Mouse (Mus musculus): ENCODE data around the gene Fut8. TPM values are rescaled to one million over a fixed set of nuclear protein-coding genes. Genes with fewer than 3 reads are reported as not detected.

Gene Fut8
- polyA plus RNA-seq, 1 experiment from 2014 or later = 19.6 TPM

DNA sequence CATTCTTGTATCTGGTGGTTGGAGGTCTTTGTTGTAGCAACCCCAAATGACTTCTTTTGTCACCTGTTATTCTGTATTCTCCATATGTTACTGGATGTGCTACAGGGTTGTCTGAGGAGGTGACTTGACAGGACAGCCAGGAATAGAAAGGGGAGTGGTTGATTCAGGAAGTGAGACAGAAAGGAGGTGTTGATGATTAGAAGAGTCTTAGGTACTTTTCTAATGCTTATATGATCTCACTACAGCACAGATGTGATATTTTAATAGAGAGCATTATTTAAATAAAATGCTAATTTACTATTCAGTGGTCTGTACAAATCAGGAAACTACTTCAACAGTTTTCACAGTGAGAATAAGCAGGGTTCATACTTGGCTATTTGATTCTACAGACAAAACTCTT lies 71.6 kb downstream of the Fut8 start:
- peaks cover 3% of the 10 kb centered on the region for H3K4me1 ChIP-seq (ENCODE audit: control insufficient read depth, insufficient read depth, low read length)
- H3K4me2 ChIP-seq (ENCODE audit: low read depth, low read length) = no peak overlapping the region
- no peaks in the 10 kb centered on the region for H3K27me3 ChIP-seq (ENCODE audit: control insufficient read depth, insufficient read depth, low read length)
- no peaks in the 10 kb centered on the region for H3K36me3 ChIP-seq (ENCODE audit: control insufficient read depth, insufficient read depth)
- no peaks in the 10 kb centered on the region for H3K9me3 ChIP-seq (replicated peaks; ENCODE audit: control insufficient read depth, low read length)
- H3K27ac ChIP-seq (ENCODE audit: low read length) = no peak overlapping the region
- H3K4me3 ChIP-seq (ENCODE audit: low read length) = no peak overlapping the region
- no peak overlapping the region for H3K9ac ChIP-seq (ENCODE audit: low read length)
- ATAC-seq (replicated peaks; ENCODE audit: extremely low read depth, insufficient read depth, low FRiP score) = no peak

DNA sequence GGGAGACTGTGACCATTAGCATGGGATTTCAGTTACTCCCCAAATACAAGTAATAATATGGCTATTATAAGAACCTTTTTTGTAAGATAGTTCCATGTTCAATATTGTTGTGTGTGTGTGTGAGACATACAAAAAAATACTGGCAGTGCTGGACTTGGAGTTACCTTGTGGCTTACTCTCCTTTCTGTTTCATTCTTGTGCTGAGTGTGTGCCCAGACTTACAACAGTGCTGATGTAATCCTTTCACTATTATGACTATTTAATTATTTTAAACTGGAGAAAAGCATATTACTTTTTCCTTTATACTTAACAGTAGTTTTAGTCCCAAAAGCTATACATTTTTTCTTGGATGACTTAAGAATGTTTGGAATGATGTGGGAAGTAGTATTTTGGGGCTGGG lies 75.6 kb downstream of the Fut8 start:
- ATAC-seq (replicated peaks; ENCODE audit: extremely low read depth, insufficient read depth, low FRiP score) = no peak
- Histone ChIP-seq H3K36me3 (ENCODE audit: control insufficient read depth, insufficient read depth) (no peaks in the 10 kb centered on the region), H3K27ac (ENCODE audit: low read length) (no peak overlapping the region), H3K9ac (ENCODE audit: low read length) (no peak overlapping the region), H3K4me2 (ENCODE audit: low read depth, low read length) (no peak overlapping the region), H3K4me3 (ENCODE audit: low read length) (no peak overlapping the region), H3K4me1 (ENCODE audit: control insufficient read depth, insufficient read depth, low read length) (peaks cover 3% of the 10 kb centered on the region; the same call in 1 of the 2 replicates), H3K27me3 (ENCODE audit: control insufficient read depth, insufficient read depth, low read length) (no peaks in the 10 kb centered on the region), H3K9me3 (replicated peaks; ENCODE audit: control insufficient read depth, low read length) (no peaks in the 10 kb centered on the region)

DNA sequence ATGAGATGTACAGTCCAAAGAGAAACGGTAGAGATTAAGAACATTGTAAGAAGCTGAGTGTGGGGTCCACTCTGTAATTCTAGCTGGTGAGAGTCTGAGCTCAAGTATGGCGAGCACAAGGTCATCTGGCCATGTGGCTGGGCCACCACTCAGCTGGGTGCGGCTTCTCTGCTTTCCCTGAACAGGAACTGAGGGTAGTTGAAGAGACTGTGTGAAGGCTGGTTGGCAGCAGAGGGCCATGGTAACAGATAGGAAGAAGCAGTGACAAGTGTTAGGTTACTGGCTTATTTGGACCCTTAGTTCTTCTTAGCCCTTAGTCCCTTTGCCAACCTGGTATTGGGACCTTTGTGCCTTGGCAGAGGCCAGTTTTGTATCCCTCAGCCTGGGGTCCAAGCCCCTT lies 86.2 kb downstream of the Fut8 start:
- Histone ChIP-seq H3K9me3 (replicated peaks; ENCODE audit: control insufficient read depth, low read length) (no peaks in the 10 kb centered on the region), H3K4me2 (ENCODE audit: low read depth, low read length) (no peak overlapping the region), H3K27ac (ENCODE audit: low read length) (no peak overlapping the region), H3K4me1 (ENCODE audit: control insufficient read depth, insufficient read depth, low read length) (no peaks in the 10 kb centered on the region), H3K4me3 (ENCODE audit: low read length) (no peak overlapping the region), H3K27me3 (ENCODE audit: control insufficient read depth, insufficient read depth, low read length) (no peaks in the 10 kb centered on the region), H3K9ac (ENCODE audit: low read length) (no peak overlapping the region), H3K36me3 (ENCODE audit: control insufficient read depth, insufficient read depth) (no peaks in the 10 kb centered on the region)
- ATAC-seq (replicated peaks; ENCODE audit: extremely low read depth, insufficient read depth, low FRiP score) = no peak
- 50% methylated on average over 3 of the region's 3 CpGs for WGBS

DNA sequence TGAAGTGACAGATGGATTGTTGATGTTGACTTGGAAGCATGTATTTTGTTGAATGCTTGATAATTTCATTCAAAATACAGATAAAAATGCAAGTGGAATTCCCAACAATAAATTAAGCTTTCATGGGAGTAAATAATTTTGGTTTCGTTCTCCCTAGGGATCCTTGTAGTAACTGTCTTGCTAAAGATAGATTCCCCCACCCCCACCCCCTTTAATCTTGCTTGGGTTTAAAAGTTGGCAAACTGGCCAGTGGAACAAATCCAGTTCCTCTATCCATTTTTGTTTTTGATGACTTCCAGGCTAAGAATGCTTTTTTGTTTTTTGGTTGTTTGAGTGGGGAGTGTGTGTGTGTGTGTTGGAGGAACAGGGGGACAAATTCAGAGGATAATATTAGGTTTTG lies 108.6 kb downstream of the Fut8 start:
- Histone ChIP-seq H3K9ac (ENCODE audit: low read length) (no peak overlapping the region), H3K27ac (ENCODE audit: low read length) (no peak overlapping the region), H3K9me3 (replicated peaks; ENCODE audit: control insufficient read depth, low read length) (no peaks in the 10 kb centered on the region), H3K36me3 (ENCODE audit: control insufficient read depth, insufficient read depth) (no peaks in the 10 kb centered on the region), H3K4me3 (ENCODE audit: low read length) (no peak overlapping the region), H3K4me1 (ENCODE audit: control insufficient read depth, insufficient read depth, low read length) (no peaks in the 10 kb centered on the region), H3K4me2 (ENCODE audit: low read depth, low read length) (no peak overlapping the region), H3K27me3 (ENCODE audit: control insufficient read depth, insufficient read depth, low read length) (no peaks in the 10 kb centered on the region)
- no peak for ATAC-seq (replicated peaks; ENCODE audit: extremely low read depth, insufficient read depth, low FRiP score)
- 54% methylated on average over 1 of the region's 1 CpGs for WGBS

DNA sequence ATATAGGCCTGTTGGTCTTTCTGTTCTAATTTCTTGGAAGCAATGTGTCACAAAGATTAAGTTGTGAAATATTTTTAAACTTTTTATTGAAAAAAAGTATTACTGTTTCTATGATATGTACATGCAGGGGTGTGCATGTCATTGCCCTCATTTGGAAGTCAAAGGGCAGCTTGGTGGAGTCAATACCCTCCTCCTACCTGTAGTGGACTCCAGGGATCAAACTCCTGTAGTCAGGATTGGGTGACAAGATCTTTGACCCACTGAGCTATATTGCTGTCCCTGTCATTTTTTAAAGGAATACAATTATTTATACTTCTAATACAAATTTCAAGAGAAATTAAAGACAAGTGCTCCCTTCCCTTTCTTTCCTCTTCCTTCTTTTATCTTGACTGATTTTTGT lies 111.6 kb downstream of the Fut8 start:
- H3K9me3 ChIP-seq (replicated peaks; ENCODE audit: control insufficient read depth, low read length) = no peaks in the 10 kb centered on the region
- no peak for ATAC-seq (replicated peaks; ENCODE audit: extremely low read depth, insufficient read depth, low FRiP score)
- H3K4me1 ChIP-seq (ENCODE audit: control insufficient read depth, insufficient read depth, low read length) = no peaks in the 10 kb centered on the region
- no peaks in the 10 kb centered on the region for H3K27me3 ChIP-seq (ENCODE audit: control insufficient read depth, insufficient read depth, low read length)
- no peak overlapping the region for H3K4me3 ChIP-seq (ENCODE audit: low read length)
- no peak overlapping the region for H3K27ac ChIP-seq (ENCODE audit: low read length)
- no peak overlapping the region for H3K4me2 ChIP-seq (ENCODE audit: low read depth, low read length)
- H3K9ac ChIP-seq (ENCODE audit: low read length) = no peak overlapping the region
- H3K36me3 ChIP-seq (ENCODE audit: control insufficient read depth, insufficient read depth) = no peaks in the 10 kb centered on the region

DNA sequence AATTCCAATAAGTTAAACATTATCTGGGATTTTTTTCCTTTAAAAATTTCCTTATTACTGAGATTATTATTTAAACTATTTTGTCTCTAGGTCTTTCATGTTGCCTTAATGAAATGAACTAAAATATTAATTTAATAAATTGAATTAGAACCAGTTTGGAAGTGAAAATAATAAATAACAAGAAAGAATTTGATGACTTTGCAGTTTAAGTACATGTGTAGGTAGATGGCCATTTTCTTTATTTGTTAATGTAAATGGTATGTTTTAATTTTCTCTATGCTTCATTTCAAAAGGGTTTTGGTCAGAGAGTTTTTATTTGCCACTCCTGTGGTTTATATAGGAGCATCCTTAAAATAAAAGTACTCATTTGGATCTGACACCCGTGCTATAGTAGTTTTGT lies 177.8 kb downstream of the Fut8 start:
- no peaks in the 10 kb centered on the region for H3K9me3 ChIP-seq (replicated peaks; ENCODE audit: control insufficient read depth, low read length)
- WGBS = 100% methylated on average over 1 of the region's 1 CpGs
- H3K27ac ChIP-seq (ENCODE audit: low read length) = no peak overlapping the region
- no peaks in the 10 kb centered on the region for H3K36me3 ChIP-seq (ENCODE audit: control insufficient read depth, insufficient read depth)
- no peak overlapping the region for H3K4me3 ChIP-seq (ENCODE audit: low read length)
- H3K4me2 ChIP-seq (ENCODE audit: low read depth, low read length) = no peak overlapping the region
- no peak overlapping the region for H3K9ac ChIP-seq (ENCODE audit: low read length)
- no peak for ATAC-seq (replicated peaks; ENCODE audit: extremely low read depth, insufficient read depth, low FRiP score)
- no peaks in the 10 kb centered on the region for H3K27me3 ChIP-seq (ENCODE audit: control insufficient read depth, insufficient read depth, low read length)
- H3K4me1 ChIP-seq (ENCODE audit: control insufficient read depth, insufficient read depth, low read length) = no peaks in the 10 kb centered on the region

DNA sequence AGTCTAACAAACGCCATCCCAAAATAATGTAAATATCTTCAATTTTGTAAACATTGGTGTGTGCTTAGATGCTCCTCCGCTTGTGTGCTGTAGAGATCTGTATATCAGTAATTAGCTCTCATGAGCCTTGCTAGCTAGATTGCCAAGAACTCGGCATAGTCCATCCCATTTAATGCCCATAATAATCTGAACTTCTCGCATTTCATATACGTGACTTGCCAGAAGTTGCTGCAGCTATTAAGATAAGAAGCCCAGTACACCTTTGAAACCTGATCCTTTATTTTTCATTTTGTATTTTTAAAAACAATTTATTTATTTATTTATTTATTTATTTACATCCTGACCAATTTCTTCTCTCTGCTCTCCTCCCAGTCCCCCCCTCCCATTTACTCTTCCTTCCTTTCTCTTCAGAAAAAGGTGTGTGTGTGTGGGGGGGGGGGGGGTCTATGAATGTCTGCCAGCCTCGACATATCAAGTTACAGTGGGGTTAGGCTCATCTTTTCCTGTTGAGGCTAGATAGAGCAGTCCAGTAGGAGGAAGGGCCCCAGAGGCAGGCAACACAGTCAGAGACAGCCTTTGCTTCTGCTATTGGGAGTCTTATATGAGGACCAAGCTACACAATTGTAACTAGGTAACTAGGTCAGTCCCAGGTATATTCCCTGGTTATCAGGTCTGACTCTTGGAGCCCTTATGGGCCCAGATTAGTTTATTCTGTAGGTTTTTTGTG lies 183.9 kb downstream of the Fut8 start:
- no peaks in the 10 kb centered on the region for H3K4me1 ChIP-seq (ENCODE audit: control insufficient read depth, insufficient read depth, low read length)
- 82% methylated on average over 6 of the region's 6 CpGs for WGBS
- H3K4me2 ChIP-seq (ENCODE audit: low read depth, low read length) = no peak overlapping the region
- H3K27ac ChIP-seq (ENCODE audit: low read length) = no peak overlapping the region
- H3K27me3 ChIP-seq (ENCODE audit: control insufficient read depth, insufficient read depth, low read length) = no peaks in the 10 kb centered on the region
- H3K36me3 ChIP-seq (ENCODE audit: control insufficient read depth, insufficient read depth) = no peaks in the 10 kb centered on the region
- H3K9ac ChIP-seq (ENCODE audit: low read length) = no peak overlapping the region
- no peak overlapping the region for H3K4me3 ChIP-seq (ENCODE audit: low read length)
- no peaks in the 10 kb centered on the region for H3K9me3 ChIP-seq (replicated peaks; ENCODE audit: control insufficient read depth, low read length)
- no peak for ATAC-seq (replicated peaks; ENCODE audit: extremely low read depth, insufficient read depth, low FRiP score)

DNA sequence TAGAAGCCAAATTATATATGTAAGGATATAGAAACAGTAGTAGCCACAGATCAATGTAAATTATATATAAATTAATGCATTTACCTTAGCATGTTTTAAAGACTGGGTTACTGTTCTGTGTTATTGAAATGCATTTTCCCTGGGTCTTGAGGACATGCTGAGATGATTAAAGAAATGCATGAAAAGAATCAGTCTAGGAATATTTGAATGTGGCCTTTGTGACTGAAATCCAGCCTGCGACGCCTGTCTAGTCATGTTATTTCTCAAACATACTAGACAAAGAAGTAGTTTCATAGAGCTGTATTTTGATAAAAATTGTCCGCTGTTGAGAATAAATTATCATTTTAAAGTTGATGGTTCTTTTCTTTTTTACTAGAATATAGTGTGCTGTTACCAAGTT lies 188.2 kb downstream of the Fut8 start:
- WGBS = 82% methylated on average over 3 of the region's 3 CpGs
- H3K9ac ChIP-seq (ENCODE audit: low read length) = no peak overlapping the region
- no peak overlapping the region for H3K4me3 ChIP-seq (ENCODE audit: low read length)
- no peaks in the 10 kb centered on the region for H3K9me3 ChIP-seq (replicated peaks; ENCODE audit: control insufficient read depth, low read length)
- H3K36me3 ChIP-seq (ENCODE audit: control insufficient read depth, insufficient read depth) = no peaks in the 10 kb centered on the region
- no peaks in the 10 kb centered on the region for H3K4me1 ChIP-seq (ENCODE audit: control insufficient read depth, insufficient read depth, low read length)
- H3K27ac ChIP-seq (ENCODE audit: low read length) = no peak overlapping the region
- H3K27me3 ChIP-seq (ENCODE audit: control insufficient read depth, insufficient read depth, low read length) = no peaks in the 10 kb centered on the region
- H3K4me2 ChIP-seq (ENCODE audit: low read depth, low read length) = no peak overlapping the region
- no peak for ATAC-seq (replicated peaks; ENCODE audit: extremely low read depth, insufficient read depth, low FRiP score)

DNA sequence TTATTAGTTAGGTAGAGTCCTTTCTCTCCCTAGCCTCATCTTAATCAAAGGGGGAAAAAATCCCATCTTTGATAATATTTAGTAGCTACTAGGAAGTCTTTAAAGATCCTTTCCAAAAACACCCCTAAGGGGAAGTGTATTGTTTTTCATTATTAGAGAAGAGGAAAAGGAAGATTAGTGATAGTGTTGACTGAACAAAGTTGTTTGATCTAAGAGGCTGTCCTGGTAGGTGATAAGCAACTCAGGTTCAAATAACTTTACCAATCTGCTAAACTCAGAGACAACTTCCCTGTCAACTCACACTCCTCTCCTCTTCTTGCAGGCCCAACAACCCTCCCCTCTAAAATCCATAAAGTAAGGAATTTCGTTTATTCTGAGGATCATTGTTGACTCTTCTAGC lies 190.2 kb downstream of the Fut8 start:
- Histone ChIP-seq H3K4me1 (ENCODE audit: control insufficient read depth, insufficient read depth, low read length) (no peaks in the 10 kb centered on the region), H3K9ac (ENCODE audit: low read length) (no peak overlapping the region), H3K27me3 (ENCODE audit: control insufficient read depth, insufficient read depth, low read length) (no peaks in the 10 kb centered on the region), H3K4me2 (ENCODE audit: low read depth, low read length) (no peak overlapping the region), H3K27ac (ENCODE audit: low read length) (no peak overlapping the region), H3K9me3 (replicated peaks; ENCODE audit: control insufficient read depth, low read length) (no peaks in the 10 kb centered on the region), H3K4me3 (ENCODE audit: low read length) (no peak overlapping the region), H3K36me3 (ENCODE audit: control insufficient read depth, insufficient read depth) (no peaks in the 10 kb centered on the region)
- 59% methylated on average over 1 of the region's 1 CpGs for WGBS
- ATAC-seq (replicated peaks; ENCODE audit: extremely low read depth, insufficient read depth, low FRiP score) = no peak

DNA sequence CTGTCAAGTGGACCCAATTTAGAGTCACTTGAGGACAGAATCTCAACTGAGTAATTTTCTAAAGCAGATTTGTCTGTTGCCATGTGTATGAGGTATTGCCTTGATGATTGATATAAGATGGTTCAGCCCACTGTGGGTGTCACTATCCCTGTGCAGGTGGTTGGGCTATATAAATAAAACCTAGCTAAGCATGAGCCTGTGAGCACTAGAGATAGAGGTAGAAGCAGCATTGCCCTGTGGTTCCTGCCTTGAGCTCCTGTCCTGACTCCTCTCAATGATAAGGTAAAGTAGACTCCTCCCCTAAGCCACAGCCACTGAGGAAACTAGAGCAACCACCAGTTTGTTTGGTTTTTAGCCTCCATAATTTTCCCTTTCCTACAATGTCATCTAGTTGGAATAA lies 191.5 kb downstream of the Fut8 start:
- no peaks in the 10 kb centered on the region for H3K9me3 ChIP-seq (replicated peaks; ENCODE audit: control insufficient read depth, low read length)
- no peaks in the 10 kb centered on the region for H3K36me3 ChIP-seq (ENCODE audit: control insufficient read depth, insufficient read depth)
- no peak overlapping the region for H3K4me2 ChIP-seq (ENCODE audit: low read depth, low read length)
- H3K27ac ChIP-seq (ENCODE audit: low read length) = no peak overlapping the region
- ATAC-seq (replicated peaks; ENCODE audit: extremely low read depth, insufficient read depth, low FRiP score) = no peak
- H3K4me1 ChIP-seq (ENCODE audit: control insufficient read depth, insufficient read depth, low read length) = no peaks in the 10 kb centered on the region
- H3K4me3 ChIP-seq (ENCODE audit: low read length) = no peak overlapping the region
- H3K9ac ChIP-seq (ENCODE audit: low read length) = no peak overlapping the region
- no peaks in the 10 kb centered on the region for H3K27me3 ChIP-seq (ENCODE audit: control insufficient read depth, insufficient read depth, low read length)

Measured in heart, embryonic 16.5 days (tissue).